In the genomic region with DNA sequence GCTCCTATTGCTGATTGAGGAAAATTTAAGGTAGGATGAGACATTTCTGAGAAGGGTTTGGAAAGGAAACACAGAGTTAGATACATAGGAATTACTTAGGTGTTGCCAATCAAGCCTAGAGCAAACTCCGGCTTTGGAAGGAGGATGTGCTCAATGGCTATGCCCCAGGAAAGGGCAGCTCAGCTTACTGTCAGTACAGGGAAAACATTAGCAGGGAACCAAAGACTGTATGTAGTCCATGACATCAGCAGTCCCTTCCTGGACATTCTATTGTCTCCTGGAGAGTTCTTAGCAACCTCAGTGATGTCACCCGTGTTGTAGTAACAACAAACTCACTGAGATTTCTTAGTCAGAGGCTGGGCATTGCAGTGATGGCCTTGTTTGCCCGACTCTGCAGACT, we compare ENCODE assay signal across 20 mouse cellular contexts. TPM values are rescaled to one million over a fixed set of nuclear protein-coding genes. Genes with fewer than 3 reads are reported as not detected.
"Had no signal": no experiment of that assay in that cellular context is flagged by ENCODE, and none has a peak within 500 bp of the region (broad histone marks: within the 10 kb centered on the region; RNA-seq: fewer than 3 reads in every experiment).

TSS of gene Gm7361 (plus strand) at position 301 of the 400 bp plus-strand sequence.

RNA-seq across cellular contexts. Expression of gene Gm7361, which starts in this region (rescaled TPM):
- polyA plus RNA-seq: heart, embryonic 10.5 days; heart, embryonic 11.5 days; heart, embryonic 12.5 days; heart, embryonic 13.5 days; heart, embryonic 14.5 days; heart, embryonic 15.5 days; heart, embryonic 16.5 days; heart, postnatal 0 days; hindbrain, embryonic 10.5 days; hindbrain, embryonic 11.5 days; inflammation-experienced regulatory T-cells, adult 6 months; intestine, embryonic 15.5 days; intestine, embryonic 16.5 days; intestine, postnatal 0 days; kidney, adult 2 months; kidney, embryonic 14.5 days; kidney, embryonic 15.5 days; kidney, embryonic 16.5 days; kidney, postnatal 0 days; large intestine, adult 2 months had no signal
